Comparison of ENCODE assay signal across 8 mouse cellular contexts in the genomic region with DNA sequence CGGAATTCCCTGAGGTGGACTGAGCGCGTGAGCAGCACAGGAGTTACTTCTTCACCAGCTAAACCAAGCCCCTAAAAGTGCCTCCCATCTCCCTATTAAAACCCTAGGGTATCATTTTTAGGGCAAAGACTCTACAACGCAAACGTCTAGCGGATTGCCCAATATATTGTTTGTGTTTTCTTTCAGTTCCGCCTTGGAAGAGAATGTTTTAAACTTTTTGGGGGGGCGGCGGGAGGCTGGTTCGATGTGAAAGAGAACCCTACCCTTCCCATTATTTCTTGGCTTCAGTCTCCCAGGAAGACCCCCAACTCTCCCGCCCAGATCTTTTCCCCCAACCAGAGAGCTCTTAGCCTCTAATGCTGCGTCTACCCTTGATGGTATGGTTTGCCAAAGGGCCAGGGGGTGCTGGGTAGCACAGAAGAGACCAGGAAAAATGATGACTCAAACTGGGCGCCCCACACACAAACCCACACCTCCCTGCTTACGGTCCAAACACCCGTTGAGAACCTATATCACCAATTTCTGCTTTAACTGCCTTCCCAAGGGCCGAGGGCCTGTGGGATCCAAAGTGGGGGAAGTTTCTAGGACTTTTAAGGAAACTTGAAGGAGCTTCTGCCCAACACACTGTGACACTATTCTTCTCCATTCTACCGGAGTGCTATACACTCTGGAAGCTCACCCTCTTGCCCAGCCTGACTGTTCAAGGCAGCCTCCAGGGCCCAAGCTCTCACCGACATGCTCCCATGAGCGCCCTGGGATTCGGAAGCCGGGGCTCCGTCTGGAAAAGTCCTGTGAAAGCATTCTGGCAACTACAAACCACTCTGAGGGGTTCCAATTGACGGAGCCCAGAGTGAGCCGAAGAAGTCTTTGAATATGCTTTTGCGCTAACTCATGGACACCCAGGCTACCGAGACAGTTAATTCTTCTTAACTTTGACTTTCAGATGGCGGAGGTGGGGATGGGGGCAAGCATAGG.
DNase-seq lines count a peak whose midpoint lies in the region; ATAC-seq lines count a peak whose summit lies in the region.

No protein-coding gene starts in this region.

- no peak overlapping the region for H3K27ac ChIP-seq in forebrain, embryonic 13.5 days
- no peak overlapping the region for H3K27ac ChIP-seq in midbrain, embryonic 16.5 days (ENCODE audit: low read length)

- peak overlapping the region; percentile 81 for H3K4me2 ChIP-seq in forebrain, embryonic 13.5 days
- peak overlapping the region; percentile 78 for H3K4me2 ChIP-seq in midbrain, embryonic 16.5 days (ENCODE audit: low read length)

- peak; percentile 88 for DNase-seq in heart, adult 11 months
- DNase-seq in heart, postnatal 4 days, result no peak
- peak; percentile 21 for DNase-seq in adrenal gland, adult 8-10 months
- DNase-seq in kidney, postnatal 14 days, result peak; percentile 27
- no peak for DNase-seq in thymus, adult 18-20 months
- no peak for DNase-seq in spleen, postnatal 36 days (ENCODE audit: low spot score in 2 of 2)

- peaks cover 45% of the 10 kb centered on the region for H3K27me3 ChIP-seq in forebrain, embryonic 13.5 days
- peaks cover 2% of the 10 kb centered on the region; the same call in 1 of the 2 replicates for H3K27me3 ChIP-seq in midbrain, embryonic 16.5 days (ENCODE audit: control insufficient read depth, insufficient read depth, low read depth, low read length)

- no peak for ATAC-seq in forebrain, embryonic 13.5 days
- no peak for ATAC-seq in midbrain, embryonic 16.5 days

- peak overlapping the region; percentile 57 for H3K9ac ChIP-seq in forebrain, embryonic 13.5 days
- no peak overlapping the region for H3K9ac ChIP-seq in midbrain, embryonic 16.5 days (ENCODE audit: low read depth, low read length)

- peak overlapping the region; percentile 46 for H3K4me3 ChIP-seq in forebrain, embryonic 13.5 days
- no peak overlapping the region; the same call in 1 of the 2 replicates for H3K4me3 ChIP-seq in midbrain, embryonic 16.5 days (ENCODE audit: low read depth, low read length)

- WGBS in forebrain, embryonic 13.5 days, result 5% methylated on average over 27 of the region's 27 CpGs
- 8% methylated on average over 27 of the region's 27 CpGs for WGBS in midbrain, embryonic 16.5 days

- H3K9me3 ChIP-seq in forebrain, embryonic 13.5 days (replicated peaks), result no peaks in the 10 kb centered on the region
- H3K9me3 ChIP-seq in midbrain, embryonic 16.5 days (replicated peaks; ENCODE audit: control insufficient read depth, low read length, poor library complexity, severe bottlenecking), result no peaks in the 10 kb centered on the region

- H3K36me3 ChIP-seq in forebrain, embryonic 13.5 days (ENCODE audit: poor library complexity, severe bottlenecking), result no peaks in the 10 kb centered on the region
- H3K36me3 ChIP-seq in midbrain, embryonic 16.5 days (ENCODE audit: control insufficient read depth, insufficient read depth, low read length), result no peaks in the 10 kb centered on the region

- H3K4me1 ChIP-seq in forebrain, embryonic 13.5 days, result peaks cover 48% of the 10 kb centered on the region
- peaks cover 16% of the 10 kb centered on the region for H3K4me1 ChIP-seq in midbrain, embryonic 16.5 days (ENCODE audit: control insufficient read depth, insufficient read depth, low read length)

Comparison
In these comparisons a context has a peak if more than half of its experiments do, and no peak if none do; other contexts are left out.
1. DNase-seq: peak in heart, adult 11 months (single experiment), adrenal gland, adult 8-10 months (single experiment) and kidney, postnatal 14 days (single experiment); none in heart, postnatal 4 days (single experiment), thymus, adult 18-20 months (0 of 2) and spleen, postnatal 36 days (0 of 2).